Mouse (Mus musculus) midbrain, embryonic 13.5 days (tissue): ENCODE measurements around the gene Gm3435. TPM values are rescaled to one million over a fixed set of nuclear protein-coding genes. Genes with fewer than 3 reads are reported as not detected.
A peak's percentile ranks its signal among the peaks of the same experiment; 100 is the strongest.
"Not testable (repeated sequence)": the region's sequence is repeated elsewhere in the genome, so short reads cannot be mapped to it uniquely, and the experiment has no call there.

Experiments used
- ATAC-seq: fragments of 200-750 bp; cut with Nextera tagmentation; 2 replicates; pipeline ENCODE4 v1.8.0; 2017; ENCODE audit warnings: mild to moderate bottlenecking, moderate TSS enrichment, moderate library complexity
- H3K27ac ChIP-seq: fragments of 300-500 bp; sonication (generic); 2 replicates; pipeline ENCODE4 v1.5.1; 2015; ENCODE audit warnings: inconsistent platforms, mild to moderate bottlenecking, moderate library complexity
- H3K27me3 ChIP-seq: fragments of 300-500 bp; sonication (generic); 2 replicates; pipeline ENCODE4 v1.6.1; 2015; ENCODE audit warnings: mild to moderate bottlenecking, inconsistent platforms
- H3K36me3 ChIP-seq: fragments of 300-500 bp; sonication (generic); 2 replicates; pipeline ENCODE4 v1.6.1; 2015; ENCODE audit warnings: mild to moderate bottlenecking, inconsistent platforms
- H3K4me1 ChIP-seq: fragments of 300-500 bp; sonication (generic); replicated peaks from 2 replicates; pipeline ENCODE4 v1.6.1; 2015; ENCODE audit warnings: inconsistent platforms
- H3K4me2 ChIP-seq: fragments of 300-500 bp; sonication (generic); replicated peaks from 2 replicates; pipeline ENCODE4 v1.6.1; 2015; ENCODE audit warnings: moderate library complexity, mild to moderate bottlenecking, inconsistent platforms
- H3K4me3 ChIP-seq: fragments of 300-500 bp; sonication (generic); replicated peaks from 2 replicates; pipeline ENCODE4 v1.5.1; 2015; ENCODE audit warnings: mild to moderate bottlenecking, inconsistent platforms
- H3K9ac ChIP-seq: fragments of 300-500 bp; sonication (generic); replicated peaks from 2 replicates; pipeline ENCODE4 v1.6.1; 2015; ENCODE audit warnings: mild to moderate bottlenecking, inconsistent platforms
- H3K9me3 ChIP-seq: fragments of 300-500 bp; sonication (generic); 2 replicates; pipeline ENCODE4 v1.6.1; 2016; ENCODE audit warnings: mild to moderate bottlenecking, inconsistent platforms
- WGBS: fragments of 180-500 bp; shearing (Covaris S2); methylation state at CpG from one replicate; pipeline ENCODE4 v1.1.7; 2015; 5-methylcytosine and 5-hydroxymethylcytosine counted together
- polyA plus RNA-seq: library from polyadenylated mRNA; unstranded; fragments of >200 nt; fragmentation: Nextera tagmentation; extraction: Ambion mirVana; gene quantifications from 2 replicates; pipeline ENCODE4 v1.2.1, GENCODE M21; 2015

Gene Gm3435
- 15.4 and 17.8 TPM in 2 replicates for polyA plus RNA-seq

GRCm38 (mm10) chr17:15009706-15010413, at the start of gene Gm3435:
Gm3435 (plus strand) TSS chr17:15010176.
- H3K27me3 ChIP-seq, H3K36me3 ChIP-seq, H3K27ac ChIP-seq, H3K9me3 ChIP-seq, H3K4me3 ChIP-seq, H3K4me1 ChIP-seq, H3K9ac ChIP-seq, H3K4me2 ChIP-seq: not testable (repeated sequence)
- no CpG with 5 or more reads among the region's 60 CpGs for WGBS
- ATAC-seq: peak; percentile 99

GRCm38 (mm10) chr17:14960520-14960919, 49.5 kb upstream of the Gm3435 start:
- Histone ChIP-seq H3K27ac (no peak overlapping the region), H3K9ac (peak overlapping the region; percentile 83), H3K4me1 (peaks cover 12% of the 10 kb centered on the region), H3K27me3 (no peaks in the 10 kb centered on the region), H3K4me2 (peak overlapping the region; percentile 86), H3K36me3 (no peaks in the 10 kb centered on the region), H3K4me3 (peak overlapping the region; percentile 74), H3K9me3 (no peaks in the 10 kb centered on the region)
- 0% methylated on average over 21 of the region's 23 CpGs for WGBS
- ATAC-seq: peak; percentile 16

GRCm38 (mm10) chr17:14960951-14961556, 48.9 kb upstream of the Gm3435 start, which contains the start of gene Phf10:
Phf10 (minus strand) TSS chr17:14961273.
- Histone ChIP-seq H3K4me1 (peaks cover 12% of the 10 kb centered on the region), H3K4me3 (peak within 1 kb of the TSS; percentile 74), H3K4me2 (peak within 1 kb of the TSS; percentile 86), H3K27ac (peak within 1 kb of the TSS; percentile 74), H3K9ac (peak within 1 kb of the TSS; percentile 83)
- WGBS: under 1% methylated on average over 50 of the region's 100 CpGs
- H3K9me3 ChIP-seq, H3K27me3 ChIP-seq, H3K36me3 ChIP-seq: not testable (repeated sequence)
- peak; percentile 48 for ATAC-seq

GRCm38 (mm10) chr17:14961557-14962154, 48.3 kb upstream of the Gm3435 start:
- H3K9me3 ChIP-seq, H3K9ac ChIP-seq, H3K4me3 ChIP-seq, H3K27me3 ChIP-seq, H3K27ac ChIP-seq, H3K4me2 ChIP-seq, H3K36me3 ChIP-seq: not testable (repeated sequence)
- no CpG with 5 or more reads among the region's 44 CpGs for WGBS
- peaks cover 12% of the 10 kb centered on the region for H3K4me1 ChIP-seq
- ATAC-seq: peak; percentile 94

GRCm38 (mm10) chr17:14968373-14968913, 41.5 kb upstream of the Gm3435 start:
- H3K27ac ChIP-seq, H3K36me3 ChIP-seq, H3K4me2 ChIP-seq, H3K27me3 ChIP-seq, H3K4me1 ChIP-seq, H3K9me3 ChIP-seq, H3K4me3 ChIP-seq, H3K9ac ChIP-seq, ATAC-seq: not testable (repeated sequence)
- no CpG with 5 or more reads among the region's 6 CpGs for WGBS

GRCm38 (mm10) chr17:14977718-14978361, 32.1 kb upstream of the Gm3435 start:
- not testable (repeated sequence) for H3K9ac ChIP-seq, ATAC-seq, H3K27me3 ChIP-seq, H3K36me3 ChIP-seq, H3K27ac ChIP-seq, H3K4me1 ChIP-seq, H3K9me3 ChIP-seq
- Histone ChIP-seq H3K4me2 (peak overlapping the region; percentile 36), H3K4me3 (peak overlapping the region; percentile 20; the same call in 1 of the 2 replicates)
- 0% methylated on average over 4 of the region's 7 CpGs for WGBS

- no CpG with 5 or more reads among the region's 60 CpGs for WGBS
- H3K36me3 ChIP-seq, H3K9me3 ChIP-seq, H3K27ac ChIP-seq, H3K4me1 ChIP-seq, H3K27me3 ChIP-seq, H3K9ac ChIP-seq: not testable (repeated sequence)
- Histone ChIP-seq H3K4me2 (peak within 1 kb of the TSS; percentile 36), H3K4me3 (peak within 1 kb of the TSS; percentile 20; the same call in 1 of the 2 replicates)
- peak; percentile 99 for ATAC-seq
Observed at GRCm38 (mm10) chr17:14978362-14979038, 31.5 kb upstream of the Gm3435 start, which contains the start of the genes 9030025P20Rik and Gm3417. 9030025P20Rik (plus strand) TSS chr17:14978468. Gm3417 (minus strand) TSS chr17:14978790.

- not testable (repeated sequence) for H3K27me3 ChIP-seq, ATAC-seq, H3K9me3 ChIP-seq, H3K4me1 ChIP-seq, H3K4me2 ChIP-seq, H3K27ac ChIP-seq, H3K36me3 ChIP-seq, H3K4me3 ChIP-seq, H3K9ac ChIP-seq
- WGBS: 79% methylated on average over 4 of the region's 5 CpGs
Observed at GRCm38 (mm10) chr17:14990116-14990702, 19.8 kb upstream of the Gm3435 start.

- WGBS: no CpG with 5 or more reads among the region's 98 CpGs
- H3K9me3 ChIP-seq, H3K27me3 ChIP-seq, H3K4me3 ChIP-seq, H3K9ac ChIP-seq, H3K36me3 ChIP-seq, H3K4me1 ChIP-seq, H3K4me2 ChIP-seq, H3K27ac ChIP-seq: not testable (repeated sequence)
- peak; percentile 80 for ATAC-seq
Observed at GRCm38 (mm10) chr17:14992522-14993138, 17.3 kb upstream of the Gm3435 start.

GRCm38 (mm10) chr17:14993139-14993832, 16.7 kb upstream of the Gm3435 start:
- not testable (repeated sequence) for H3K9me3 ChIP-seq, H3K27me3 ChIP-seq, H3K4me3 ChIP-seq, H3K9ac ChIP-seq, H3K4me1 ChIP-seq, H3K4me2 ChIP-seq, H3K36me3 ChIP-seq, H3K27ac ChIP-seq
- no CpG with 5 or more reads among the region's 47 CpGs for WGBS
- ATAC-seq: peak; percentile 93
